Mouse (Mus musculus) forebrain, embryonic 15.5 days (tissue): ENCODE data around the gene Tjp2. TPM values are rescaled to one million over a fixed set of nuclear protein-coding genes. Genes with fewer than 3 reads are reported as not detected.

Experiments
- ATAC-seq: fragments of 200-750 bp; cut with Nextera tagmentation; replicated peaks from 2 replicates; pipeline ENCODE4 v1.8.0; 2017; ENCODE audit warnings: mild to moderate bottlenecking, moderate TSS enrichment, moderate library complexity
- H3K27ac ChIP-seq: fragments of 300-500 bp; sonication (generic); replicated peaks from 2 replicates; pipeline ENCODE4 v1.5.1; 2015; ENCODE audit warnings: mild to moderate bottlenecking, inconsistent platforms
- H3K27me3 ChIP-seq: fragments of 300-500 bp; sonication (generic); 2 replicates; pipeline ENCODE4 v1.6.1; 2015; ENCODE audit warnings: inconsistent platforms
- H3K36me3 ChIP-seq: fragments of 300-500 bp; sonication (generic); 2 replicates; pipeline ENCODE4 v1.6.1; 2015; ENCODE audit warnings: mild to moderate bottlenecking, inconsistent platforms
- H3K4me1 ChIP-seq: fragments of 300-500 bp; sonication (generic); 2 replicates; pipeline ENCODE4 v1.6.1; 2015; ENCODE audit warnings: inconsistent platforms
- H3K4me2 ChIP-seq: fragments of 300-500 bp; sonication (generic); replicated peaks from 2 replicates; pipeline ENCODE4 v1.6.1; 2015; ENCODE audit warnings: mild to moderate bottlenecking, inconsistent platforms
- H3K4me3 ChIP-seq: fragments of 300-500 bp; sonication (generic); 2 replicates; pipeline ENCODE4 v1.5.1; 2015; ENCODE audit warnings: mild to moderate bottlenecking, inconsistent platforms
- H3K9ac ChIP-seq: fragments of 300-500 bp; sonication (generic); replicated peaks from 2 replicates; pipeline ENCODE4 v1.6.1; 2015; ENCODE audit warnings: mild to moderate bottlenecking, inconsistent platforms
- H3K9me3 ChIP-seq: fragments of 300-500 bp; sonication (generic); 2 replicates; pipeline ENCODE4 v1.6.1; 2016; ENCODE audit warnings: inconsistent platforms
- WGBS: fragments of 180-500 bp; shearing (Covaris S2); methylation state at CpG from one replicate; pipeline ENCODE4 v1.1.7; 2015; ENCODE audit warnings: mixed read lengths; 5-methylcytosine and 5-hydroxymethylcytosine counted together
- polyA plus RNA-seq: library from polyadenylated mRNA; unstranded; fragments of >200 nt; fragmentation: Nextera tagmentation; extraction: Ambion mirVana; gene quantifications from 2 replicates; pipeline ENCODE4 v1.2.1, GENCODE M21; 2015

Gene Tjp2
- polyA plus RNA-seq = 11.9 and 13.9 TPM in 2 replicates

DNA sequence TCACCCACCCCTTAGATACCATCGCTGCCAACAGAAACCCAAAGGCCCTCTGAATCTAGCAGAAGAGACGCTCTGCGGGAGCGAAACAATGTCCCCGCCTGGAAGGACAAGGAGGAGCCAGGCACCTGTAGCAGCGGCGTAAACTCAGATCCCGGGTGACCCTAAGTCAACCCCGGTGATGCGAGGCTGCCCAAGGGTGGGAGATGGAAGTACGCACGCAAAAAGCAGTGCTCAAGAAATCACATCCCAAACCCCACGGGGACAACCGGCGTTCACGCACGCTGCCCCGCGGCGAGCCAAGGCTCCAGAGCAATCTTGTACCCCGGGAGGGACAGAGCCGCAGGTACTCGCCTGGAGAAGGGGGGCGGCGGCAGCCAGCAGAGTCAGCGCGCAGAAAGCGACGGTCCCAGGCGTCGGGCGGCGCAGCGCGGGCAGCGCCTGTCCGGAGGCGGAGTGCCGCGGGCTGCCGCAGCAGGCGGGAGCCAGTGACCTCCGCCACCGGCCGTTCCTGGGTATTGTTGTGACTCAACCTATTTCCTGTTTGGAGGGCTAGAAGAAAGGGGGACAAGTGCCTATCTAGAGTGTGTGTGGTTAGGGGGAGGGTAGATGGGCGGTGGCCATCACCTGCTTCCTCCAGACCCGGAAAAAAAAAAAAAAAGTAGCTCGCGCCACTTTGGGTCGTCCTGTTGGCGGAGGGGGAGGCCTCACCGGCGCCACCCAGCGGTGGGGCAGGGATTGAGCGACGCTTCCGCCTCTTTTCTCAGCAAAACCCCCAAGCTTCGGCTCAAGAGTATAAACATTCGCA, at the start of gene Tjp2:
Gene Tjp2, minus strand, starts transcription at position 531 of the 805 bp plus-strand sequence.
- under 1% methylated on average over 58 of the region's 59 CpGs for WGBS
- Histone ChIP-seq H3K9ac (peak within 1 kb of the TSS; percentile 45), H3K27ac (no peak within 1 kb of the TSS), H3K4me1 (peaks cover 14% of the 10 kb centered on the region), H3K4me3 (peak within 1 kb of the TSS; percentile 47), H3K4me2 (peak within 1 kb of the TSS; percentile 92), H3K27me3 (peaks cover 13% of the 10 kb centered on the region), H3K9me3 (no peaks in the 10 kb centered on the region), H3K36me3 (no peaks in the 10 kb centered on the region)
- peak; percentile 44 for ATAC-seq

DNA sequence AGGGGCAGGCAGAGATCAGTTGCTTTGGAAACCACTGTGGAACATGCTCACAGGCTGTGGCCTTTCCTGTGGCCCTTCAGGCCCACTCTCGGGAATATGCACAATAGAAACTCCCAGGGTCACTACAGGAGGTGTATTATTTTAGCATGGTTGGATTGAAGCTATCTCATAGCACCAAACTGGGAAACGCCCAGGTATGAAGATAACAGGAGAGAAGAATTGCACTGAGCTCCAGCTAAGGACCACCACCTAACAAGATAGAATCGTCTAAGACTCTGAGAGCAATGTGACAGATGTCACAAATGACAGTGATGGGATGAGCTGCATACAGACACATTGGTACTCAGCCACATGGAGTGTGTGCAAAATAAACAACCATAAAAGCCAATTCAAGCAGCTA, 49.5 kb upstream of the Tjp2 start:
- ATAC-seq = no peak
- Histone ChIP-seq H3K36me3 (no peaks in the 10 kb centered on the region), H3K27me3 (no peaks in the 10 kb centered on the region), H3K27ac (no peak overlapping the region), H3K4me1 (peaks cover 9% of the 10 kb centered on the region), H3K9ac (no peak overlapping the region), H3K4me2 (no peak overlapping the region), H3K9me3 (no peaks in the 10 kb centered on the region), H3K4me3 (no peak overlapping the region)
- 48% methylated on average over 3 of the region's 3 CpGs for WGBS

DNA sequence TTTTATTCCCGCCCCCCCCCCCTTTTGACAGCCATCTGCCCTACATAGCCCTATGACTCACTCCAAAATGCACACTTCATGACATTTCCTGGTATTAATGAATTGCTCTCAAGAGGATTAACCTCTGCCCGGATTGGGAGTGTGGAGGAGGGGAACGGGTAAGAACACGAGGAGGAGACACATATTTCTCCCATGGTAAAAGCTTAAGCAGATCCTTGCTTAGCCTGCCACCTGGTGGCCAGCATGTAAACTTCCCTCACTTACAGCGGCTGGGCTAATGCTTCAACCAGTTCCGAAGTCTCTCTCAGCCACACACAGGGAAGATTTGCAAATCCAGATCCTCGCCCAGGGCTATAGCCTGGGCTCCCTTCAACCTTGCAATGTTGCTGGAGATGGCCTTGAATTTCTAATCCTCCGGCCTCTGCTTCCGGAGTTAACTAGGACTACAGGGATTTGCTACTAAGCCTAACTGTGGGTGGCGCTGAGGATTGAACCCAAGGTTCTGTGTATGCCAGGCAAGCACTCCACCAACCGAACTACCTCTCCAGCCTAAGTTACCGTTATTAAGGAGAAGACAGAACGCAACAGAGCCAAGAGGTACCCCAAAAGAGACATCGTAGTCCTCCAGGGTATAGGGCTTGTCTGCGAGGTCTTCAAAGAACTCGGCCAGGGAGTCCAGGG, 47.1 kb upstream of the Tjp2 start:
- no peaks in the 10 kb centered on the region for H3K27me3 ChIP-seq
- no peak overlapping the region for H3K9ac ChIP-seq
- no peaks in the 10 kb centered on the region for H3K36me3 ChIP-seq
- peak; percentile 71 for ATAC-seq
- peaks cover 24% of the 10 kb centered on the region for H3K4me1 ChIP-seq
- WGBS = 45% methylated on average over 16 of the region's 16 CpGs
- H3K9me3 ChIP-seq = no peaks in the 10 kb centered on the region
- H3K4me2 ChIP-seq = no peak overlapping the region
- H3K27ac ChIP-seq = no peak overlapping the region
- no peak overlapping the region for H3K4me3 ChIP-seq

DNA sequence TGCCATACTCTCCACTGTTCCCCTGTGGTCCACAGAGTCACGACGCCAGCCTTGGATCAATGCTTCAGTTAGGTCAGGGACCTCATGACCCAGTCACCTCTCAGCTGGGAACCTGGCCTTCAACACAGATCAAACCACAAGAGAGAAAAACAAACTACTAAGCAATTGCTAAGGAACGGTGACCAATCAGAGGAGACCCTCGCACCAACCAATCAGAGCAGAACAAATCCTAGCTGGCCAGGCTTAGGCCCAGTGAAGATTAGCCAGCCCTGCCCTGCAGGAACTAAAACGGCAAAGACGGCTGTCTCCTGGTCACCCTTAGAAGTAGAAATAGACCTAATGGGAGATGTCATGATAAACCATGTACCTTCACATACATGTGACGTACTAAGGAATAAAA, 46.5 kb upstream of the Tjp2 start:
- H3K4me3 ChIP-seq = no peak overlapping the region

DNA sequence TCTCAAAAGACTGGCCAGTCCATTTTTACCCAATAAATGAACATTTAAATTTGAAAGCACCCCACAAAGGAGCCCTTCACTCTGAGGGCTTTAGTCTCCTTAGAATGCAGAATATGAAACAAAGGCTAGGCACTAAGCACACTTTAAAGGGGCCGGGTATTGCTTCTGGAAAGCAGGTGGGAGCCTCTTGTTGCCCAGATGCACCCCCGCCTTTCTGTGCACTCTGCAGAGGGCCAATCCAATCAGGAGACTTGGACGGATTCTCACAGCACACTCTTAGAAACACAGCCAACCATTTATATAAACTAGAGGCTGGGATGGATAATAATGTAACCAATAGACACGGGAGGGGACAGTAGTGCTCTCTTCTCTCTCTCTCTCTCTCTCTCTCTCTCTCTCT, 43.7 kb upstream of the Tjp2 start:
- peak; percentile 69 for ATAC-seq
- H3K36me3 ChIP-seq = 0 out of 2 replicates have a peak, but pooled peaks cover 12% of the 10 kb centered on the region
- H3K27ac ChIP-seq = peak overlapping the region; percentile 77
- no peaks in the 10 kb centered on the region for H3K27me3 ChIP-seq
- H3K4me3 ChIP-seq = peak overlapping the region; percentile 12; the same call in 1 of the 2 replicates
- H3K9me3 ChIP-seq = no peaks in the 10 kb centered on the region
- no peak overlapping the region for H3K9ac ChIP-seq
- 8% methylated on average over 4 of the region's 4 CpGs for WGBS
- H3K4me2 ChIP-seq = peak overlapping the region; percentile 29; the same call in 1 of the 2 replicates
- peaks cover 25% of the 10 kb centered on the region for H3K4me1 ChIP-seq

More for the DNA sequence above, 46.5 kb upstream of the Tjp2 start:
- H3K27ac ChIP-seq = no peak overlapping the region
- peaks cover 25% of the 10 kb centered on the region for H3K4me1 ChIP-seq
- no peaks in the 10 kb centered on the region for H3K36me3 ChIP-seq
- H3K9me3 ChIP-seq = no peaks in the 10 kb centered on the region
- 38% methylated on average over 7 of the region's 7 CpGs for WGBS
- ATAC-seq = peak; percentile 60
- H3K4me2 ChIP-seq = no peak overlapping the region
- no peak overlapping the region for H3K9ac ChIP-seq
- H3K27me3 ChIP-seq = no peaks in the 10 kb centered on the region

DNA sequence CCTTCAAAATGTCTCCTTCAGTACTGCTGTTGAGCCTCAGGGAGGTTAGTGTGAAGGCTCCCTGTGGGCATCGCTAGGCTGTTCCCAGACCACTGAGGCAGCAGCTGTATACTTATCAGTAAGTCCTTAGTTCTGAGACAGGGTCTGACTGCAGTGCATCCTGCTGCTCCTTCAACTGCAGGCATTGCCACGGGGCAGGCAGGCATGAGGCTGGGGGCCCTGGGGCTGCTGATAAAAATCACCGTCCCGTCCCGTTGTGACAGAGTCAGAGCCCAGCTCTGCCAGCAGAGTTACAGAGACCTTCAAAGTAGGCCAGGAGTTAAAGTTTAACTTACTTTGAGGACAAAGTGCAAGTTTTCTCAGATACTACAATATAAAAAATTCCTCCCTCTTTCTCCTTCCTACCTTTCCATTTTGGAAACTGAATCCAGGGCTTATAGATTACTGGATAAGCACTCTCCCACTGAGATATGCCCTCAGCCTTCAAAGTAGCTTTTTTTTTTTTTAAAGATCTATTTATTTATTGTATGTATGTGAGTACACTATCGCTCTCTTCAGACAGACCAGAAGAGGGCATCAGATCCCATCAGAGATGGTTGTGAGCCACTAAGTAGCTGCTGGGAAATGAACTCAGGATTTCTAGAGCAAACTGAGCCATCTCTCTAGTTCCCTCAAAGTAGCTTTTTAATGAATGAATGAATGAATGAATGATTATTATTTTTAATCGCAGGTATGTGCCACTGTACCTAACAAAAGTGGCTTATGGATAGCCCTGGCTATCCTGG, 41.4 kb upstream of the Tjp2 start:
- H3K36me3 ChIP-seq = 0 out of 2 replicates have a peak, but pooled peaks cover 12% of the 10 kb centered on the region
- H3K4me1 ChIP-seq = peaks cover 25% of the 10 kb centered on the region
- no peak overlapping the region for H3K27ac ChIP-seq
- no peak overlapping the region for H3K9ac ChIP-seq
- H3K27me3 ChIP-seq = no peaks in the 10 kb centered on the region
- H3K4me2 ChIP-seq = no peak overlapping the region
- ATAC-seq = no peak
- WGBS = 90% methylated on average over 7 of the region's 7 CpGs
- no peak overlapping the region for H3K4me3 ChIP-seq
- no peaks in the 10 kb centered on the region for H3K9me3 ChIP-seq

DNA sequence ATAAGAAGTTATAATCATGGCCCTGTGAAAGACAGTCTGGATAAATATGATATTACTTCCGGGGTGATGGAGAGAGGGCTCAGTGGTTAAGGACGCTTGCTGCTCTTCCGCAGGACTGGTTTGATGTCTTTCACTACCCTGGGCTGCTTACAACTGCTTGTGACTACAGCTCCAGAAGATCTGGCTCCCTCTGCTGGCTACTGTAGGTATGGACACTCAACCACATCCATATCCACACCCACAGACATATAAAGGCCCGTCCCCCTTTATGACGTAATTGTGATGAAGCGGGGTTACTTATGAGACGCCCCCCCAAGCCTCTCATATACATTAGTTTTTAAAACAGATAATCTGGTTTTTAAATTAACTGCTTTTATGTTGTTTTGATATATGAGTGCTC, 40.2 kb upstream of the Tjp2 start:
- Histone ChIP-seq H3K27me3 (no peaks in the 10 kb centered on the region), H3K4me3 (no peak overlapping the region)
- 46% methylated on average over 7 of the region's 7 CpGs for WGBS

DNA sequence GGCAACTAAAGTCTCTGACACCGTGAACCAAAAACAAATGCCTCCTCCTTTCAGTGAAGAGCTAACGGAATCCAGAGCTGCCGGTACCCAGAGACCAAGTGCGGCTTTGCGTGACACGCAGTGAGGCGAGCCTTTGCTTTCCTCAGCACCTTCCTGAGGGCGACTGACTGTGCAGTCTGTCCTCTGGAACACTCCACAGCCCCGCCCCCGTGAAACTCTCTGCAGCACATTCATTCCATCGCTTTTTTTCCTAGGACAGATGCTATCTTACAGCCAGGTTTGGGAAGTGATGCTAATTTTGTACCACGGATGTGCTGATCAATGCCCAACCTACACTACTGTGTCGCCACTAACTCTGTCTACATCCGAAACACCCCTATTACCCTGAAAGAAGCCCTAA, 37.9 kb upstream of the Tjp2 start:
- 0 out of 2 replicates have a peak, but pooled peaks cover 12% of the 10 kb centered on the region for H3K36me3 ChIP-seq
- WGBS = 97% methylated on average over 14 of the region's 14 CpGs

More for the DNA sequence above, 40.2 kb upstream of the Tjp2 start:
- Histone ChIP-seq H3K9ac (no peak overlapping the region), H3K27ac (no peak overlapping the region), H3K9me3 (no peaks in the 10 kb centered on the region), H3K4me2 (no peak overlapping the region), H3K4me1 (peaks cover 21% of the 10 kb centered on the region), H3K36me3 (0 out of 2 replicates have a peak, but pooled peaks cover 12% of the 10 kb centered on the region)
- peak; percentile 53; the same call in 1 of the 2 replicates for ATAC-seq

DNA sequence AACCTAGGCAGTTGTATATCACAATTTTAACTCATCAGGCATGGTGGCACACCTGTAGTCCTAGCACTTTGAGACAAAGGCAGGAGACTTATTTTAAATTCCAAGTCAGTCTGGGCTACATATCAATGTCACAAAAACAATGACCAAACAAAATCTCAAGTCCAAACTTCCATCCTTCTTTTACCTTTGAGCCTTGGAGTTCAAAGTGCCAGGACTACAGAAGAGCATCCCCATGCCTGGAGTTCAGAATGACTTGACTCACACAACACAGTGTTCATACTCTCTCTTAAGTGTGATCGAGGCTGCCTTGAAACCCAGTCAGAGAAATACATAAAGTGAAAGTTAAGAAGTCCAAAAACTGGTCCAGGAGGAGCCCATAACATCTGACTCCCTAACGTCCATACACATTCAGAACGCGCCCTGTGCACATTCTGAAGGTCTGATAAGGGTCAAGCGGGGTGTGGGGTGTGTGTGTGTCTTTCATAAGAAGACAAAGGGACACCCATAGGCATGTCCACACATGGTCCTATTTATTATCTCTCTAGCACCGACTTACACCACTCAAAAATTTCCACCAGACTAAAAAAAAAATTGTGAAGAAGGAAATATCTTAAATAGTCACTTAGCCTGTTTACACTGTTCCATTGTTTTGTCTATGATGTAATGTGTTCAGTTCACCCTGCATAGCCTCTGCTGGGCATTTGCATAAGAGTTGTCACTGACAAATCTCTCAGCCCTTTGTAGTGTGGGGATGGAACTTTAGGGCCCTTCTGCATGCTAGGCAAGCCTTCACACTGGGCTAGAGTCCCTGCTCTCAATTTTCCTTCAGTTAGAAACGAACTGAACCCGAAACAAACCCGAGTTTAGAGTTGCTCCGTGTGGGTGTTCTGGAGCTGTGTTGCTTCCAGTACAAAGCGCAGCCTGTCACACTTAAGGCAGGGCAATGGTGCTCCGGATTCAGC, 34.8 kb upstream of the Tjp2 start:
- peak overlapping the region; percentile 37; the same call in 1 of the 2 replicates for H3K27ac ChIP-seq
- peak; percentile 55; the same call in 1 of the 2 replicates for ATAC-seq

More for the DNA sequence above, 37.9 kb upstream of the Tjp2 start:
- Histone ChIP-seq H3K9me3 (no peaks in the 10 kb centered on the region), H3K4me1 (peaks cover 7% of the 10 kb centered on the region), H3K27ac (no peak overlapping the region), H3K4me2 (no peak overlapping the region), H3K9ac (no peak overlapping the region), H3K4me3 (no peak overlapping the region), H3K27me3 (no peaks in the 10 kb centered on the region)
- ATAC-seq = no peak

DNA sequence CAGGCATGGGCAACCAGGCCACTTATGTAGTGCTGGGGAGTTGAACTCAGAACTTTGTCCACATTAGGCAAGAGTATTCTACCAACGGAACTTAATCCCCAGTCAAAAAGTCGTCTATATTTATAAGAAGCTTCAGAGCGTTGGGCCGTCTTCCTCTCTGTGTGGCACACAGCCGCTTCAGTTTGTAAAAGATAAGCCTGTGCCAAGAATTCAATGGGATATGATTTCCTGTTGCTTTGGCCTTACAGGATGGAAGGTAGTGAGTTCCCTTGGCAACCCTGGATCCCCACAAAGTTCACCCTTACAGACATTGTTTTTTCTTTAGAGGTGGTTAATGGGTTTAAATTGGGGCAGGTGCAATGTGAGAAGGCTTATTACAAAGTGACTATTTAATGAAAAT, 33.5 kb upstream of the Tjp2 start:
- no peak overlapping the region for H3K9ac ChIP-seq
- H3K27me3 ChIP-seq = no peaks in the 10 kb centered on the region
- ATAC-seq = no peak
- no peak overlapping the region for H3K4me2 ChIP-seq
- no peaks in the 10 kb centered on the region for H3K36me3 ChIP-seq
- WGBS = 73% methylated on average over 5 of the region's 5 CpGs
- H3K9me3 ChIP-seq = no peaks in the 10 kb centered on the region
- peaks cover 3% of the 10 kb centered on the region; the same call in 1 of the 2 replicates for H3K4me1 ChIP-seq
- no peak overlapping the region for H3K4me3 ChIP-seq
- no peak overlapping the region for H3K27ac ChIP-seq

More for the DNA sequence above, 34.8 kb upstream of the Tjp2 start:
- H3K4me1 ChIP-seq = no peaks in the 10 kb centered on the region; the same call in 1 of the 2 replicates
- no peak overlapping the region for H3K4me2 ChIP-seq
- H3K36me3 ChIP-seq = 0 out of 2 replicates have a peak, but pooled peaks cover 3% of the 10 kb centered on the region
- no peak overlapping the region for H3K9ac ChIP-seq
- no peaks in the 10 kb centered on the region for H3K9me3 ChIP-seq
- 64% methylated on average over 12 of the region's 12 CpGs for WGBS
- no peak overlapping the region for H3K4me3 ChIP-seq
- no peaks in the 10 kb centered on the region for H3K27me3 ChIP-seq

DNA sequence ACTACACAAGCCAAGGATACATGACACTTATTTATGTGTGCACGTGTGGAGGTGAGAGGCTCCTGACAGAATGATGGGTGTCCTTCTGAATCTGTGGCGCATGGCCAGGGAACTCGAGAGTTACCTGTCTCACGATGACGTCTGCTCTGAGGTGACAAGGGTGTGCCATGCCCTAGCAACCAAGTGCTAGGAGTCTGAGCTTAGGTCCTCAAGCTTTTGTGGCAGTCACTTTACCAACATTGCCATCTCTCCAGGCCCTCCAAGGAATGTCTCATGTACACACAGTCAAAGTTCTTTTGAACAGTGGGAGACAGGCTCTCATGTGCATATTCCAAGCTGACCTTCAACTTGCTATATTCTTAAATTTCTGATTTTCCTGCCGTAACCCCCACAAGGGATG, 33.1 kb upstream of the Tjp2 start:
- no peaks in the 10 kb centered on the region for H3K36me3 ChIP-seq
- WGBS = 97% methylated on average over 6 of the region's 6 CpGs
- no peak overlapping the region for H3K4me2 ChIP-seq
- no peaks in the 10 kb centered on the region for H3K9me3 ChIP-seq
- H3K4me1 ChIP-seq = peaks cover 3% of the 10 kb centered on the region; the same call in 1 of the 2 replicates
- no peak overlapping the region for H3K9ac ChIP-seq
- ATAC-seq = no peak
- no peak overlapping the region for H3K4me3 ChIP-seq
- H3K27ac ChIP-seq = no peak overlapping the region
- no peaks in the 10 kb centered on the region; the same call in 1 of the 2 replicates for H3K27me3 ChIP-seq
